Mouse (Mus musculus): ENCODE results near the gene C5ar1. TPM values are rescaled to one million over a fixed set of nuclear protein-coding genes. Genes with fewer than 3 reads are reported as not detected.

C5ar1 gene
- total and polyA plus RNA-seq, 2 experiments from 2014 or later: 1.4 TPM

GRCm38 (mm10) chr7:16287791-16288190 is 28.5 kb upstream of the C5ar1 start:
- DNase-seq (ENCODE audit: low spot score): no peak
- no peak overlapping the region for H3K9ac ChIP-seq (replicated peaks; ENCODE audit: low read length, poor library complexity, severe bottlenecking)

GRCm38 (mm10) chr7:16287016-16287415 is 27.7 kb upstream of the C5ar1 start:
- 0 out of 2 replicates have a peak, but pooled peaks cover 6% of the 10 kb centered on the region for H3K4me1 ChIP-seq (ENCODE audit: insufficient read depth, low read length)
- ATAC-seq (ENCODE audit: low FRiP score) (no peak), DNase-seq (ENCODE audit: low spot score) (no peak)
- peaks cover 14% of the 10 kb centered on the region for H3K36me3 ChIP-seq (ENCODE audit: insufficient read depth, low read length)
- no peak for TF ChIP-seq CTCF (IDR thresholded peaks at IDR 0.05)
- no peaks in the 10 kb centered on the region for H3K9me3 ChIP-seq (ENCODE audit: low read length)
- WGBS: 79% methylated on average over 2 of the region's 2 CpGs
- H3K9ac ChIP-seq (replicated peaks; ENCODE audit: low read length, poor library complexity, severe bottlenecking): 0 out of 2 replicates have a peak overlapping the region, but pooled peaks have one; percentile 57
- H3K4me3 ChIP-seq (ENCODE audit: low read depth, low read length): peak overlapping the region; percentile 52
- H3K27me3 ChIP-seq (ENCODE audit: insufficient read depth, low read length): no peaks in the 10 kb centered on the region
- peak overlapping the region; percentile 85 for H3K27ac ChIP-seq (ENCODE audit: low read depth, low read length)
- H3K4me2 ChIP-seq (ENCODE audit: low read depth, low read length, poor library complexity, severe bottlenecking): peak overlapping the region; percentile 59

More at GRCm38 (mm10) chr7:16287791-16288190, 28.5 kb upstream of the C5ar1 start:
- Histone ChIP-seq H3K4me3 (ENCODE audit: low read depth, low read length) (no peak overlapping the region), H3K27me3 (ENCODE audit: insufficient read depth, low read length) (no peaks in the 10 kb centered on the region), H3K9me3 (ENCODE audit: low read length) (no peaks in the 10 kb centered on the region), H3K4me2 (ENCODE audit: low read depth, low read length, poor library complexity, severe bottlenecking) (no peak overlapping the region), H3K27ac (ENCODE audit: low read depth, low read length) (no peak overlapping the region), H3K4me1 (ENCODE audit: insufficient read depth, low read length) (0 out of 2 replicates have a peak, but pooled peaks cover 6% of the 10 kb centered on the region), H3K36me3 (ENCODE audit: insufficient read depth, low read length) (peaks cover 8% of the 10 kb centered on the region)
- no peak for ATAC-seq (ENCODE audit: low FRiP score)
- 76% methylated on average over 1 of the region's 1 CpGs for WGBS
- no peak for TF ChIP-seq CTCF (IDR thresholded peaks at IDR 0.05)

GRCm38 (mm10) chr7:16286026-16286961 is 27.0 kb upstream of the C5ar1 start, which contains the start of gene Ccdc9:
Ccdc9 (minus strand) TSS chr7:16286795.
- Histone ChIP-seq H3K27ac (ENCODE audit: low read depth, low read length) (peak within 1 kb of the TSS; percentile 85), H3K9me3 (ENCODE audit: low read length) (no peaks in the 10 kb centered on the region), H3K36me3 (ENCODE audit: insufficient read depth, low read length) (peaks cover 17% of the 10 kb centered on the region), H3K4me3 (ENCODE audit: low read depth, low read length) (peak within 1 kb of the TSS; percentile 52), H3K9ac (replicated peaks; ENCODE audit: low read length, poor library complexity, severe bottlenecking) (peak within 1 kb of the TSS; percentile 57), H3K27me3 (ENCODE audit: insufficient read depth, low read length) (no peaks in the 10 kb centered on the region), H3K4me2 (ENCODE audit: low read depth, low read length, poor library complexity, severe bottlenecking) (peak within 1 kb of the TSS; percentile 59), H3K4me1 (ENCODE audit: insufficient read depth, low read length) (0 out of 2 replicates have a peak, but pooled peaks cover 6% of the 10 kb centered on the region)
- DNase-seq (ENCODE audit: low spot score): peak; percentile 99
- no peak; the same call in 1 of the 2 replicates for TF ChIP-seq CTCF (IDR thresholded peaks at IDR 0.05)
- peak; percentile 95 for ATAC-seq (ENCODE audit: low FRiP score)
- WGBS: under 1% methylated on average over 64 of the region's 70 CpGs

GRCm38 (mm10) chr7:16285450-16286025 is 26.2 kb upstream of the C5ar1 start:
- Histone ChIP-seq H3K9ac (replicated peaks; ENCODE audit: low read length, poor library complexity, severe bottlenecking) (no peak overlapping the region), H3K4me3 (ENCODE audit: low read depth, low read length) (peak overlapping the region; percentile 52), H3K4me1 (ENCODE audit: insufficient read depth, low read length) (0 out of 2 replicates have a peak, but pooled peaks cover 6% of the 10 kb centered on the region), H3K27me3 (ENCODE audit: insufficient read depth, low read length) (no peaks in the 10 kb centered on the region), H3K9me3 (ENCODE audit: low read length) (no peaks in the 10 kb centered on the region), H3K4me2 (ENCODE audit: low read depth, low read length, poor library complexity, severe bottlenecking) (peak overlapping the region; percentile 59), H3K36me3 (ENCODE audit: insufficient read depth, low read length) (peaks cover 25% of the 10 kb centered on the region), H3K27ac (ENCODE audit: low read depth, low read length) (0 out of 2 replicates have a peak overlapping the region, but pooled peaks have one; percentile 85)
- TF ChIP-seq CTCF (IDR thresholded peaks at IDR 0.05): no peak
- ATAC-seq (ENCODE audit: low FRiP score) (peak; percentile 41), DNase-seq (ENCODE audit: low spot score) (no peak)
- WGBS: 4% methylated on average over 14 of the region's 14 CpGs

GRCm38 (mm10) chr7:16284904-16285303 is 25.6 kb upstream of the C5ar1 start:
- TF ChIP-seq CTCF (IDR thresholded peaks at IDR 0.05): no peak
- 0 out of 2 replicates have a peak, but pooled peaks cover 6% of the 10 kb centered on the region for H3K4me1 ChIP-seq (ENCODE audit: insufficient read depth, low read length)
- no peak overlapping the region for H3K27ac ChIP-seq (ENCODE audit: low read depth, low read length)
- DNase-seq (ENCODE audit: low spot score) (no peak), ATAC-seq (ENCODE audit: low FRiP score) (no peak)
- no peaks in the 10 kb centered on the region for H3K27me3 ChIP-seq (ENCODE audit: insufficient read depth, low read length)
- 70% methylated on average over 9 of the region's 9 CpGs for WGBS
- no peak overlapping the region for H3K4me2 ChIP-seq (ENCODE audit: low read depth, low read length, poor library complexity, severe bottlenecking)
- peaks cover 27% of the 10 kb centered on the region for H3K36me3 ChIP-seq (ENCODE audit: insufficient read depth, low read length)
- H3K9me3 ChIP-seq (ENCODE audit: low read length): no peaks in the 10 kb centered on the region
- no peak overlapping the region for H3K4me3 ChIP-seq (ENCODE audit: low read depth, low read length)
- no peak overlapping the region for H3K9ac ChIP-seq (replicated peaks; ENCODE audit: low read length, poor library complexity, severe bottlenecking)
